Mouse (Mus musculus) mouse trophoblast stem cell (cell line): ENCODE measurements at regions not wholly inside any gene's neighbourhood (a gene's known extent, or its start where the extent isn't known, plus 50 kb on each side); places are given as distances from the start of the nearest gene placed in this dataset.

Experiments used
- in situ Hi-C, 2 experiments: fragments of 300-500 bp; cut with MseI, MboI; formaldehyde crosslinking; loops; 2 replicates in 1 of 2; 3 replicates in 1 of 2; pipeline ENCODE4 v1.15.1; 2025

GRCm38 (mm10) chr1:125156093-125156492, 279.4 kb downstream of the Actr3 start:
- in situ Hi-C loops, result no loop called here

- in situ Hi-C loops, result no loop called here
These were observed 285.7 kb downstream of the Actr3 start for GRCm38 (mm10) chr1:125149817-125150216.

GRCm38 (mm10) chr1:125123861-125124260, 311.7 kb downstream of the Actr3 start:
- in situ Hi-C loops, result no loop called here

GRCm38 (mm10) chr1:125100596-125100995, 334.9 kb downstream of the Actr3 start:
- in situ Hi-C loops, result no loop called here

- in situ Hi-C loops, result no loop called here
These were observed 350.6 kb downstream of the Actr3 start for GRCm38 (mm10) chr1:125084906-125085305.

GRCm38 (mm10) chr1:125039572-125040326, 395.8 kb downstream of the Actr3 start:
- in situ Hi-C loops, result no loop called here

- in situ Hi-C loops, result no loop called here
These were observed 422.2 kb downstream of the Actr3 start for GRCm38 (mm10) chr1:125013301-125013700.

- in situ Hi-C loops, result no loop called here
These were observed 423.6 kb downstream of the Actr3 start for GRCm38 (mm10) chr1:125011893-125012292.

GRCm38 (mm10) chr1:124997577-124997976, 437.9 kb downstream of the Actr3 start:
- in situ Hi-C loops, result no loop called here

GRCm38 (mm10) chr1:124950849-124951248, 484.7 kb downstream of the Actr3 start:
- in situ Hi-C loops, result no loop called here

GRCm38 (mm10) chr1:124904373-124904772, 531.2 kb downstream of the Actr3 start:
- in situ Hi-C loops, result no loop called here

- in situ Hi-C loops, result no loop called here
These were observed 564.4 kb downstream of the Actr3 start for GRCm38 (mm10) chr1:124871148-124871547.

- in situ Hi-C loops, result no loop called here
These were observed 569.3 kb downstream of the Actr3 start for GRCm38 (mm10) chr1:124866248-124866647.

- in situ Hi-C loops, result no loop called here
These were observed 589.8 kb downstream of the Actr3 start for GRCm38 (mm10) chr1:124845681-124846080.

- in situ Hi-C loops, result no loop called here
These were observed 609.8 kb downstream of the Actr3 start for GRCm38 (mm10) chr1:124825717-124826116.

- in situ Hi-C loops, result no loop called here
These were observed 642.5 kb downstream of the Actr3 start for GRCm38 (mm10) chr1:124793026-124793425.

- in situ Hi-C loops, result no loop called here
These were observed 644.9 kb downstream of the Actr3 start for GRCm38 (mm10) chr1:124790646-124791045.

GRCm38 (mm10) chr1:124790130-124790529, 645.4 kb downstream of the Actr3 start:
- in situ Hi-C loops, result no loop called here

- in situ Hi-C loops, result no loop called here
These were observed 652.5 kb downstream of the Actr3 start for GRCm38 (mm10) chr1:124783066-124783465.

GRCm38 (mm10) chr1:124777685-124778084, 657.8 kb downstream of the Actr3 start:
- in situ Hi-C loops, result no loop called here

- in situ Hi-C loops, result no loop called here
These were observed 678.8 kb downstream of the Actr3 start for GRCm38 (mm10) chr1:124756721-124757120.

GRCm38 (mm10) chr1:124739777-124740176, 694.4 kb upstream of the Dpp10 start:
- in situ Hi-C loops, result no loop called here

GRCm38 (mm10) chr1:124730364-124730763, 685.0 kb upstream of the Dpp10 start:
- in situ Hi-C loops, result no loop called here

- in situ Hi-C loops, result loop anchor here (25.0 kb wide), 1 partner anchor 644 kb away; no protein-coding TSS in a partner anchor
These were observed 672.7 kb upstream of the Dpp10 start for GRCm38 (mm10) chr1:124718065-124718464.
